Mouse (Mus musculus): ENCODE results near the gene Btbd35f14.
"Not testable (repeated sequence)": the region's sequence is repeated elsewhere in the genome, so short reads cannot be mapped to it uniquely, and the experiment has no call there.

Btbd35f14 gene

DNA sequence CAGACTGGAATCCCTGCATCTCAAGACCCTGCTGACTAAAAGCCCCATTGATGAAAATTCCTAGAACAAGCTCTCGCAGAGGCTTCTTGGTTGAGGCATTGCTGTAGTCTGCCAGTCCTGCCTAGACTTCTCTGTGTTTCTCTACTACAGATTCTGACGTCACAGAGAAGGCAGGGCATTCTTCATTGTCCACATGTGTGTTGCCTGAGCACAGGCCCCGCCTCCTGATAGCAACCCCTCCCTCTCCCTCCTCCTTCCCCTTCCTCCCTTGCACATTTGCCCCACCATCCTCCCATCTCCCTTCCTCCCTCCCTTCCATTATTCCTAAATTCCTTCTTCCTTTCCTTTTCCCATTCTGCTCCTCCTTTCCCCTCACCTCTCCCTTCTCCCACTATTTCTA, at the start of gene Btbd35f14:
Gene Btbd35f14, minus strand, starts transcription at position 101 of the 400 bp plus-strand sequence.
- DNase-seq (ENCODE audit: low spot score): not testable (repeated sequence)

- DNase-seq (ENCODE audit: low spot score): not testable (repeated sequence)
Observed at GRCm38 (mm10) chrX:33656872-33657271, 45.3 kb downstream of the Btbd35f14 start, which contains the start of gene Btbd35f13. Gene Btbd35f13 (plus strand): TSS chrX:33657172.
